Mouse (Mus musculus): ENCODE results near the gene Dido1.
"Not testable (repeated sequence)": the region's sequence is repeated elsewhere in the genome, so short reads cannot be mapped to it uniquely, and the experiment has no call there.

Dido1 gene

DNA sequence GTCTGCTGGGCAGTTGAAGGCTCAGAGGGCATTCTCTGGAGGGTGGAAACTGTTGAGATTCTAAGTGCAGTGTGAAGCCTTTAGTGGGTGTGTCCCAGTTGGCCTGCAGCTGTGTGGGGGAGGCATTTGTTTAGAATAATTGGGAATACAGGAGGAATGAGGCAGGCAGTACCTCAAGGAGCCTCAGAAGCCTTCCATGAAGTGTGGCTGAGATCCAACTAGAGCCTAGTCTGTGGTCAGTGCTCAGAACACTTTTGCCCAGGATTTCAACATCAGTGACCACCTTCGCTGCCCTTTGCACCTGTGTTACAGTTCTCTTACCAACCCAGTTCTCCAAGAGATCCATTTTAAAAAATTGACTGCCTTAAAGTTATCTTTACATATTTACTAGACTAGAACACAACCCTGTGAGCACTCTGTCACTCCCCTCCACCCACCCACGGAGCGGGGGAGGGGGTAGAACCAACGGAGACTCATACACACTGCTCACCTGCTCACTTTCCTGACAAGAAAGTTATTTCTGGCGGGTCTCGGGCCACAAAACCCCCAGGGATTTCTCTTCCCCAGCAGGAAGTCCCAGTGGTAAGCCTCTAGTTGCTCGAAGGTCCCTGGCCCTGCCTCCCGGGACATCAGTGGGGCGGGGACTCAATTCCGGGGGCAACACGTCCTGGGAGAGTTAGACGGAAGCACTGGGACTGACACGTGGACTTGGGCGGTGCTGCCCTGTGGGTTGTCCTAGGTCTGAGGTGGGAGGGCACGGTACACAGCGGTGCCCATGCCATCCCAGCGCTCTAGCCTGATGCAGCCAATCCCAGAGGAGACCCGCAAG, 15.0 kb upstream of the Dido1 start, which contains the start of gene Slc17a9:
TSS of gene Slc17a9 (plus strand) at position 679 of the 829 bp plus-strand sequence.
- DNase-seq (ENCODE audit: low spot score in 2 of 2) = no peak

DNA sequence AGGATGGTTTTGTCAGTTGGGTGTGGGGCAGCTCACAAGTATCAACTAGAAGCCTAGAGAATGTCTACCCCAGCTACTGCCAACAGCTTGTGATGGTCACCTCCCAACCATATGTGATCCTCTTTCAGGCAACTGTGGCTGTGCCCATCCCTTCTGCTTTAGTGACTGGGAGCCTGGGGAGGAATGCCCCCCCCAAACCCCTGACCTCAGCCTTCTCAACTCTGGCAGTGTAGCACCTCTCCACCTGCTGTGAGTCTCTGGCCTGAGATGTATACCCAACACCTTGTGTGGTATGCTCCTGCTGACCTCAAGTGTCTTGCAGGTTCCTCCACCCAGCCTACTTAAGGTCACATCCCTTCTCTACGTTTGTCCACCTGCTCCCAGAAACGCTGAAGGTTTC, 14.1 kb upstream of the Dido1 start:
- DNase-seq (ENCODE audit: low spot score in 2 of 2) = no peak

DNA sequence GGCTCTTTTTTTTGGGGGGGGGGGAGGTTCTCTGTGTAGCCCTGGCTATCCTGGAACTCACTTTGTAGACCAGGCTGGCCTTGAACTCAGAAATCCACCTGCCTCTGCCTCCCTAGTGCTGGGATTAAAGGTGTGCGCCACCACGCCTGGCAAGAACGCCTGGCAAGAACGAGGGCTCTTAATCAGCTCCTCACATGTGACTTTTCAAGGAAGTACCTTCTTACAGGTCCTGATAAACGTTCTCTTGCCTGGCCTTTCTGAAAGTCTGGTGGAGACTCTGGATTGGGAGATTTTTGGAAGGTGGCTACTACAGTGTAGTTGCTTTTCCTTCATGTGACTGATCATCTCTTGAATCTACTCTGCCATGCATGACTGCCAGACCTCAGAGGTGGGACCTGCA, 12.9 kb upstream of the Dido1 start:
- DNase-seq (ENCODE audit: low spot score in 2 of 2) = not testable (repeated sequence)

DNA sequence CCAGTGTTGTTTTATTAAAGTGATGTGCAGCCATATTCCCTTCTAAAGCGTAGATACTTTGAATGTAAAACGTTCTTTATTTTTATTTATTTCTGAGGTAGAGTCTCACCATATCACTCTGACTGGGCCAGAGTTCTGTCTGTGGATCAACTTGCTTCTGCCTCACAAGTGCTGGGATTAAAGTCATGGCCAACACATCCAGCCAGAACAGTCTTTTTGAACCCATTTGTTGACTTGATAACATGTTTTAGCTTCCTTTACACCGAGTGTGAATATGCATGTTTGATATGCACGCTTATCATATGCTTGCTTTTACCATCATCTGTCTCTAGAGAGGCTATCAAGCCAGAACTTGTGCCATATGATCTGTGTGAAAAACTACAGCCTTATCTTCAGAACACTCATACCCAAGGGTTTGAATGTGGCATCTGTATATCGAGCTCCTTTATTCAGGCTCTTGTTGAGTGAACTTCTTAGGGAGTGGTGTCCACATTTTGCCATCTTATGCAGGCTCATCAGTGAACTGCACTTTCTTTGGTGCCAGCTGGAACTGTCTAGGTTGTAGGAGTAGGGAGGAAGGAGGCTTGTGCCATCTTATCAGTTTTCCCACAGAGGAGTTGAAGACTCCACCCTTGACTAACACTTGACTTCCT, 2.4 kb upstream of the Dido1 start:
- no peak for DNase-seq (ENCODE audit: low spot score in 2 of 2)

DNA sequence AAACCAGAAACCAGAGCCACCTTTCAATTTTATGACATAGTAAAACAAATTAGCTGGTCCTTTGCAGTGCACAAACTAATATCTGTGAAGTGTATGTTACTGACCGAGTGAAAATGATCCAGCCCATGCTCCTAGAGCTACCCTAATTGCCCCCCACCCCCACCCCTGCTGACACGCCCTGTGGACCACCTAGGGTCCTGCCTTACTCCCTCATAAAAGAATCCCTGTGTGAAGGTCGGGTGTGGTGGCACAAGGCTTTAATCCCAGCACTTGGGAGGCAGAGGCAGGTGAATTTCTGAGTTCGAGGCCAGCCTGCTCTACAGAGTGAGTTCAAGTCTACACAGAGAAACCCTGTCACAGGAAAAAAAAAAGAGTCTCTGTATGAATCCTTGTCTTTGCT, 1.7 kb upstream of the Dido1 start:
- no peak for DNase-seq (ENCODE audit: low spot score in 2 of 2)

DNA sequence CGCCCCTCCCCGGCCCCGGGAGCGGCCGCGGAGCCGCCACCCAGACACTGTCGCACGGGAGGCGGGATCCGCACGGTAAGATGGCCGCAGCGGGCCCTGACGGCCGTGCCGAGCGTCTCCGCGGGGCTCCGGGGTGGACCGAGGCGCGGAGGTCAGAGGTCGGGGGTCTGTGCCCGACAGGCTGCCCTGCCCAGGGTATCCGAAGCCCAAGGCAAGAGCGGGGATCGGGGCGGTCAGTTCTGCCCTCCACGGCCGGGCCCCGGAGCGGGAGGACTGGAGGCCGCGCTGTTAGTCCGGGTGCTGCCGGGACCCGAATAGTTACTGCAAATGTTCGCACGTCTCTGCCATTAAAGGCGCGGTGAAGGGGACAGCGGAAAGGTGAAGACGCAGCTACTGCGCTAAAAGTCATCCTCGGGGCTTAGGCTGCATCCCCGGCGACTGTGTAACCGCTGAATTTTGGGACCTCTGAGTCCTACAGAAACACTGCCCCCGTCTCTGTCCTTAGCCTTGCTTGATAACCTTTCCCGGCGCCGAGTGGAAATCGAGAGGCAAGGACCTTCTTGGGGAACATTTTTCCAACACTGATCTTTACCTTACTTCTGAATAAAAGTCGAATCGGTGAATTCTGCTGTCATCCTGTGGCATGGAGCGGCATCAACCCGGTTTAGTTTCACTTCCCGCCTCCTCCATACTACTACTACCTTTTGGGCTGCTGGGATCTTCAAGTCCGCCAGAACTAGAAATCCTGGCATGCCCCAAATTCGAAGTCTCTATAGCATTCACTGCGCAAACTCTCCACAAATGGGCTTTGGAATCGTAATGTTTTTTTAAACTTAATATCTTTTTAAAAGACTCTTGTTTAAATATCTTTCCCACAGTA, 717 bp upstream of the Dido1 start:
- peak in 1 of 2 experiments; percentile 59 for DNase-seq (ENCODE audit: low spot score in 2 of 2)

DNA sequence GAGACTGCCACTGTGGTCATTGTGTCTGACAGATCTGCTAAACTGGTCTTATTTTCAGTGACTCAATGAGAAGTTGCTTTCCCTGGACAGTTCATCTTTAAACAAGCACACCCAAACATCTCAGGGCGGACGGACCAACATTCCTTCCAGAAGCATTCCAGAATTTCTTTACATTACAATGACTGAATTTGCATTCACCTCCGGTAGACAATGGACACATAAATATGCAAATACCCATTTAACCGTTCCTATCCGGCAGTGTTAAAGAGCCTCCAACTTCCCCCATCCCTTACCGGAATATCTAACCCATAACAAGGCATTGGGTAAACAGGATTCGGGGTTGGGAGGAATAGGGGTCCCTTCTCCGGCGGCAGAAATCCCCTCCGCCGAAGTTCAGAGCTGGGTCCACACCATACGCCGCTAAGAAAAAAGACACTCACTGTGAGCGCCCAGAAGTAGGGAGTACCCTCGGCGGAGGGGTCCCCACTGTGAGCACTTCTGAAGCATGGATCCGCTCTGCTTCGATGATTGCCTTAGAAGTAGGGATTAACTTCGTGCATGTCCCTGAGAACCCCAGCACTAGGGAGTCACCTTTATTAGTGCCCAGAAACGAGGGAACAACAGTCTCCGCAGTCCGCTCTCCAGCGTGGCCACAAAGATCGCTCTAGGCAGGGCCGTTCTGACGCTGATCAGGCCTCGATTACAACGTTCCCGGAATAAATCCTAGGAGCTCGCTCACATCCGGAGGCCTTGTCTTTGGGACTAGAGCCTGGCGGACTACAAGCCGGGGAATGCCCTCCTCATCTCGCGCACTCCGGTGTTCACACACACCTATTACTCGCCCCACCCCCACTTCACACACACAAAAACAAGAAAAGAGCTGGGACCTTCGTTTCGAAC, 526 bp downstream of the Dido1 start:
- DNase-seq (ENCODE audit: low spot score in 2 of 2) = no peak

DNA sequence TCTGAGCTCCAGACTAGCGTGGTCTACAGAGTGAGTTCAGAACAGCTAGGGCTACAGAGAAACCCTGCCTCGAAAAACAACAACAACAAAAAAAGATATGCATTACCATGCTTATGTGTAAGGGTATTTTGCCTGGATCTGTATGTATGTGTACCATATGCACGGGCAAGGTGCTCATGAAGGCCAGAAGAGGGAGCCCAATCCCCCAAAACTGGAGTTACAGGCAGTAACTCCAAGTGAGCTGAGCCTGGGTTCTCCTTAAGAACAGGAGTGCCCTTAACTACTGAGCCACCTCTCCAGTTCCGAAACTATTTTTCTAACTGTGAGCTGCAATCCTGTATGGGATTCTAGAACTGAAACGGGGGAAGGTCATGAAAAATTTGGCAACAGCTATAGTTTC, 3.8 kb downstream of the Dido1 start:
- no peak for DNase-seq (ENCODE audit: low spot score in 2 of 2)

DNA sequence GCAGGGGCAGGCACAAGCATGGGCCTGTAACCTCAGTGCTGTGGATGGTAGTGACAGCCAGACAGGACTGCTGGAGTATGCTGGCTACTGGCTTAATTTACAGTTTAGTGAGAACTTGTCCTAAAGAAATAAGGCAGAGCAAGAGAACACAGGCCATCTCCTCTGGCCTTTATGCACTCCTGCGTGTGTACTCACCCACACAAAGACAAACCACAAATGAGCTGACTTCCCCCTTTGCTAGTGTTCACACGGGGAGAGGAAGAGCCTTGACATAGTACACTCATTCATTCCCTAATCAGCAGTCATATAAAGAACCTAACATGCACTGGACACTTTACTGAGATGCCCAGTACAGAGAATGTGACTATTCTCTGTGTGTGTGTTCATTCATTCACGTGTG, 4.7 kb downstream of the Dido1 start:
- no peak for DNase-seq (ENCODE audit: low spot score in 2 of 2)

DNA sequence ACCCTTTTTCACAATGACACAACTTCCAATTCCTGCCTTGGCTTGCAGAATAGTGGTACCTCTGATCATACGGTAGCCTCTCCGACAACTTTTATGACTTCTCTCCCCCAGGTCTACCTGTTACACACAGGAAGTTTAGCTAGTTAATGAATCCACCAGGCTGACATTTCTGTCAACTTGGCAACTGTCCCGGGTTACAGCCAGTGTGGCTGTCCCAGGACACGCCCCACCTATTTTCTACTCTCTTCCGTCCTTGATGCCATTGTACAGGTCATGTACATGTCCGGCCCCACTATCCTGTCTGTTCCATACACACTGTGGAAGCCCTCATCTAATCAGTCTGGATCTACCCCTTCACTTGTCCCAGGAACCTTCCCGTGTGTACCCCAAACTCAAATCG, 5.2 kb downstream of the Dido1 start:
- no peak for DNase-seq (ENCODE audit: low spot score in 2 of 2)

DNA sequence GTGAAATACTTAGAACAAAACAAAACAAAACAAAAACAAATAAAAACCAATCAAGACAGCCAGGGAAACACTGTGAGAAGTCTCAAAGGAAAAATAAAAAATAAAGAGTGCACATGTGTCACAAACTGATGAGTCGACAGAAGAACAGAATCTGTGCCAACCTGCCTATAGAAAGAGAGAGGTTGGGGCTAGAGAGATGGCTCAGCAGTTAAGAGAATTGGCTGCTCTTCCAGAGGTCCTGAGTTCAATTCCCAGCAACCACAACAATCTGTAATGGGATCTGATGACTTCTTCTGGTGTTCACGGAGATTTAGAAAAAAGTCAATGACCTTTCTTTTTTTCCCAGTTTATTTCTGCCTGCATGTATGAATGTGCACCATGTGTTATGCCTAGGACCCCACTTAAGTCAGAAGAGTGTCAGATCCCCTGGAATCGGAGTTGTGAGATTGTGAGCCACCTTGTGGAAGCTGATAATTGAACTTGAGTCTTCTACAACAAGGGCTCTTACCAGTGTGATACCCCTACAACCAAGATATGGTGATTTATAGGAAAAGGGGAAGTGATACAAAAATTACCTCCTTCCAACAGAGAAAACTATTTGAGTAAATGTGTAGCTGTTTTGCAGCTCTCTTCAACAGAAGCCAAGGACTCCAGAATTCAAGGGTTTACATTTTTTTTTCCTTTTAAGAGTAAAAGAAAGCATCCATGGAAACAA, 6.0 kb downstream of the Dido1 start:
- DNase-seq (ENCODE audit: low spot score in 2 of 2) = no peak

DNA sequence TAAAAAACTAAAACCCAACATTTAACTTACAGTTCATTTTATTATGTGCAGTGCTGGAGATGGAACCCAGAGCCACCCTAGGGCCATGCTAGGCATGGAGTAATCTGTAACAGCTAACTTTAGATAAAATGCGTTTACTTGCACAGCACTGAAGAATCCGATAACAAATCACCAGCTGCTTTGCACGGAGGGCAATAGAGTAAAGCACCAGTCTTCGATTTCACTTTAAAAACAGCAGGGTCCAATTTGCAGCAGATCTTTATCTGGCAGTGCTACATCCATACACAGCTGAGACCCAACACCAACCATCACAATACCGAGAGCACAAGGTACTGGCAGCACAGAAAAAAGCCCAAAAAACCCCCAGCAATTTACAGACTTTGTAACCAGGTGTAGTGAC, 6.6 kb downstream of the Dido1 start:
- no peak for DNase-seq (ENCODE audit: low spot score in 2 of 2)

DNA sequence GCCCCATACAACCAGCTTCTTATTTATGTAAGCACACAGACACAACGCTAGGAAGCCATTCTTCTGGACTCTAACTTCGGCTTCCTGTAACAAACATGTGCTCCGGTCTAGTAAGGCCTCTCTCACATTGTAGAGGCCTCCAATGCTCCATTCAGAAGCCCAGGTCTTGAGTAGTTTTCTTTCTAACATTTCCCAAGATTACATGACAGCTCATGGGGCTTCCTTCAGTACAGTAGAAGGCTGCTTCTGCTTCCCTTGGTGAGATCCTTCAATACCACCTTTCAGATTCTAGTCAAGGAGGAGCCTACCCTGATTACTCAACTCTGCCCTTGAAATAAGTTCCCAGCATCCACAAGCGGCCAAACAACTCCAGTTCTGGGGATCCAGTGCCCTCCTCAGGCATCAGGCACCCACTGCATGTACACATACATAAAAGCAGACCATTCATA, 7.1 kb downstream of the Dido1 start:
- DNase-seq (ENCODE audit: low spot score in 2 of 2) = no peak

DNA sequence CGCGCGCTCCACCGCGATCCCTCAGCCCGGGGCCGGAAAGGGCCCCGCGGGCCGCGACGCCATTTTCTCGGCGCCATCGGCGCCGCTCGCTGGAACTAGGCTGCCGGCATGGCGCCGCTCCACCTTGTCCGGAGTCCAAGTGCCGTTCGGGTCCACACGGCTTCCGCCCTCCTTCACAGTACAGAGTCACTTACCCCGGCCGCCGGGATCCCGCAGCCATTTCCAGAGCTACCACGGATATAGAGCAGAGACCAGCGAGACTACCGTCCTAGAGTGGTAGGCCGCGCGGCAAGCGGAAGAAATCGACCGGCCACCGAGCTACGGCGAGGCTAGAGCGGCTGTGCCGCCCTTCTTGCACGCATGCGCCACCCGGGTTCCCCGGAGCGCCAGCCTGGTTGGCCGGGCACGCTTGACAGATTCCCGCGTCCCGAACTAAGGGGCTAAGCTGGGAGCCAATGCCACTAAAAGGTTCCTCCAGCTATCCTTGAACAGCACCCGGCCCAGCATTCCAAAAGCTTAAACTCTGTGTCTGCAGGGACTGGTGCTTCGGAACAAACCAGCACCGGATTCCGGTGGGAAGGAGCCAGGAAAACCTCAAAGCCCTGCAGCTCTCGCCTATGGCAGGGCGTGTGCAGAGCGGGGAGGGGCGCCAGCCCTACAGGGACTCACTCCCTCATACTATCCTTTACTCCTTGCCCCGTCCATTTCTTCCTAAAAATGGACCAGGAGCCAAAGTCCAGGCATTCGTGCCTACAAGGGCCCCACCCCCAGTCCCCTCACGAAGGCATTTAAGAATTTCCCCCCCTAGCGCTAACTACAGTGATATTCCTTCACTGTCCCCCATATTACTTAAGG, 7.8 kb downstream of the Dido1 start:
- peak; percentile 83 to 89 for DNase-seq (ENCODE audit: low spot score in 2 of 2)

DNA sequence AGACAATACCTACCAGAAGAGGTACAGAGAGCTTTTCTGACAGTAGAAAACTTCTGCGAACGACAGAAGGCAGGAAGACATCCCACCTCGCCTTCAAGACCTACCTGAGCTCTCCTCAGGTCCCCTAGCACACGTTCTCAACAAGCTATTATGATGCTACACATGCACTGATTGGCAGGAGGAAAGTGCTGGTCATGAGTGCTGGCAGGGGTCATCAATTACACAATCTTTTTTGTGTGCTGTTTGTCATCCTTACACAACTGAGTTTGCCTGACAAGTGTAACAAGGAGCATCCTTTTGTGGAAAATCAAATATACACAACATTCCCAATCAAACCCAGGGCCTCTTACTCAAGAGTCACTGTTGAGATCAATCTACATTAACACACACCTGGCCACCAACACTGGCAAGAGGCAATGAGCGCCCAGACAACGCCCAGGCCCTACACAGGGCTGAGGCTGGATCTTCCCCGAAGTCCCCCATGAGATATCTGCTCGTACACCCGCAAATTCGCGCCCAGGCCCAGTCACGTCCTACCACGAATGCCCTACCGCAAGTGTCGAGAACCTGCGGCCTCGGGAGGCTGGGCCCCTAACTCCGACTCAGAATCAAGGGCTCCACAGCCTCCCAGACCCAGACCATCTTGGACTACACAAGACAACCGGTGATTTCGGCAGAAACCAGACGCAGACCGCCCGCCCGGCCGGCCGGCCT, 8.6 kb downstream of the Dido1 start:
- no peak for DNase-seq (ENCODE audit: low spot score in 2 of 2)

DNA sequence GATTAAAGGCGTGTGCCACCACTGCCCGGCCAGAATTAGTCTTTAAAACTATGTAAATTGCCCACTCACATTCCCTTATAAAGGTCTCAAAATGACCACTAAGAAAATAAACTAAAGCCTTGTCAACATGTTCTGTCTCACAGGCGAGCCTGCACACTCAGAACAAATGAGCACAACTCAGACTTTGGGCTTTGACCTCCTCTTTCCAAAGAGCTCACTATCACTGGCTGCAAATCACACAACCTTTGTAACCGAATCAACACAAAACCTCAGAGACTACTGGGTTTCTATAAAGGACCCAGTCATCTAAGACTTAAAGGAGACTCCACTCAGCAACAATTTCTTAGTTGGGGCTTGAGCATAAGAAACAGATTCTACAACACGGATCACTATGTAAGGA, 9.3 kb downstream of the Dido1 start:
- no peak for DNase-seq (ENCODE audit: low spot score in 2 of 2)

DNA sequence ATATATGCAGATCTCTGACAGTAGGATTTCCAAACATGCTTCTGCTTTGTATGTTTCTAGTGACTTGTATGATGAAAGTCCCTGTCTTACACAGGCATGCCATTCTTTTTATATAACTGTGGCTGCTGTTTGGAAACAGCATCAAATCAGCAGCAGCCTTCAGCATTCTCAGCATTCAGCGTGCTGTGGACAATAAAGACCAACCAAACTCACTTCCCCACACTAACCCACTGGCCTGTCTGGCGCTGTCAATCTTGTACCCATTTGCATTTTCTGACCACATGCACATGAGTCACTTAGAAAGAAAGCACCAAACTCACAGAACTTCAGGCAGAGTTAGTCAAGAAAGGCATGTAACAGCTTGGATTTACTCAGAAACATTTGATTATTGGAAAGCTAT, 14.6 kb downstream of the Dido1 start:
- no peak for DNase-seq (ENCODE audit: low spot score in 2 of 2)

DNA sequence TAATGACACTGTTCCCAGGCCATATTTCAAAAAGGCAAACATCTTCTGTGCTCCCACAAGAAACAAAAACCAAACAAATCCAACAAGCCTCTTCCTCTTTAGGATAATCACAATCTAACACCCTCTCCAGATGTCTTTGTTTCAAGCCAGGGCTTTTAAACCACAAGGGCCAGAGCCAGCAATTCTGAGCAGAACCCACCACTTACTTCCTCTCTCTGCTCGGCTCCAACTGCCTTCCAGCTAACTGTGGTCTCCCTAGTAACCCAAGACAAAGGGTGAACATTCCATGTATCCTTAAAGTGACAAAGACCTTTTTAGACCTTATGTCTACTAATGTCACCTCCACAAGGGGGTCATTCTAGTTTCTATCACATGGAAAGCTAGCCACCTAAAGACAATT, 17.2 kb downstream of the Dido1 start:
- DNase-seq (ENCODE audit: low spot score in 2 of 2) = no peak

DNA sequence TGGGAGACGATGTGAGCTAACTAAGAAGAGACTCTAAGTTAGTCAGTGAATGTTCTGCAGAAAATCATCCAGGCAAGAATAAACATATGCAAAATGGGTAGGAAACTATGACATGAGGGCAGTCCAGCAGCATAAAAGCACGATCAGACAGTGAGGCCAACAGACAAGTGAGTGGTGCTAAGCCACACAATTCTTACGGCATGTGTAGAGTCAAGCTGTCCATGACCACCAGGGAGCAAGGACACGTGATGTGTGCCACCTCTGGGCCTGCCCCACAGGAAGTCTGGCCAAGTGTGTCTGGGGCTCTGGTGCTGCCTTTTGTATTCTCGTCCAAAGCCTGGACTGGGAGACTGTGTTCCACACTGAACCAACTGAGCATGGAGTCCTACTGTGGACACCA, 20.0 kb downstream of the Dido1 start:
- DNase-seq (ENCODE audit: low spot score in 2 of 2) = no peak

Data from frontal cortex, postnatal 10 days (tissue).